Mouse (Mus musculus) lung, adult 2 months (tissue): ENCODE results near the gene Tmem147.

Source experiments
- CTCF ChIP-seq: fragments of 200-500 bp; IDR thresholded peaks from 2 replicates; pipeline ENCODE4 v1.5.1; 2011; ENCODE audit warnings: mild to moderate bottlenecking, low read length, control low read depth; ENCODE audit not compliant: insufficient read depth
- POLR2A ChIP-seq: fragments of 200-500 bp; IDR thresholded peaks from 2 replicates; pipeline ENCODE4 v1.6.1; 2011; ENCODE audit warnings: low read depth, mild to moderate bottlenecking, control low read depth, low read length, borderline replicate concordance; ENCODE audit errors: extremely low read depth

DNA sequence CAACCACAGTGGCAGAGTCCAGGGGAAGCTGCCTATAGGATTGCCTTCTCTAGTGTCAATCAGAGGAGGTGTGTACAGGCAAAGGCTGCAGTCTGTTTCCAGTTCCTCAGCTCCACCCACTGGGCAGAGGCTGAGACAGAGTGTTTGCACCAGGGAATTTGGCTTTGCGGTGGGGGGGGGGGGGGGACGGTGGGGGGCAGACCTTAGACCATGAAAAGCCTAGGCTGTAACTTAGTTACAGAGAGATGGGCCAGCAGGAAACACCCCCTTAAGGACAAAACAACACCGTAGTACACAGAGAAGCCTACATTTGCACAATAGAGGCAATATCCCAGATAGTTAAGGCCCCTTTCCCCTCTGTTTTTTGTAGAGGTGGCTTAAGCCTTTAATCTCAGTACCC, 27.7 kb upstream of the Tmem147 start:
- TF ChIP-seq POLR2A (no peak), CTCF (no peak)
